Mouse (Mus musculus) fat pad, adult 2 months (tissue): ENCODE measurements around the gene Sema3a.

Source experiments
- DNase-seq: peaks from one replicate; pipeline ENCODE4 v3.0.0-alpha.2; 2011; ENCODE audit warnings: low read depth, low spot score; ENCODE audit errors: extremely low read depth

The Sema3a gene

GRCm38 (mm10) chr5:13125241-13125692, at the start of gene Sema3a:
Sema3a (plus strand) TSS chr5:13125414.
- no peak for DNase-seq

GRCm38 (mm10) chr5:13084777-13085439, 40.3 kb upstream of the Sema3a start:
- no peak for DNase-seq

- no peak for DNase-seq
These were observed 34.8 kb upstream of the Sema3a start for GRCm38 (mm10) chr5:13090431-13090830.

- DNase-seq: no peak
These were observed 15.7 kb upstream of the Sema3a start for GRCm38 (mm10) chr5:13109522-13109921.

- no peak for DNase-seq
These were observed 8.0 kb upstream of the Sema3a start for GRCm38 (mm10) chr5:13117236-13117635.

- DNase-seq: no peak
These were observed 543 bp downstream of the Sema3a start for GRCm38 (mm10) chr5:13125757-13126156.

- no peak for DNase-seq
These were observed 982 bp downstream of the Sema3a start for GRCm38 (mm10) chr5:13126196-13126595.

- DNase-seq: no peak
These were observed 1.9 kb downstream of the Sema3a start for GRCm38 (mm10) chr5:13127121-13127520.

- no peak for DNase-seq
These were observed 19.7 kb downstream of the Sema3a start for GRCm38 (mm10) chr5:13144733-13145457.

GRCm38 (mm10) chr5:13149909-13150308, 24.7 kb downstream of the Sema3a start:
- DNase-seq: no peak

GRCm38 (mm10) chr5:13151002-13151401, 25.8 kb downstream of the Sema3a start:
- DNase-seq: no peak

- DNase-seq: no peak
These were observed 32.8 kb downstream of the Sema3a start for GRCm38 (mm10) chr5:13157761-13158612.

- no peak for DNase-seq
These were observed 57.0 kb downstream of the Sema3a start for GRCm38 (mm10) chr5:13182186-13182585.

GRCm38 (mm10) chr5:13197886-13198285, 72.7 kb downstream of the Sema3a start:
- DNase-seq: no peak

- no peak for DNase-seq
These were observed 74.5 kb downstream of the Sema3a start for GRCm38 (mm10) chr5:13199709-13200108.

- DNase-seq: no peak
These were observed 130.1 kb downstream of the Sema3a start for GRCm38 (mm10) chr5:13255353-13255752.

GRCm38 (mm10) chr5:13256321-13256720, 131.1 kb downstream of the Sema3a start:
- DNase-seq: no peak

GRCm38 (mm10) chr5:13263087-13263486, 137.9 kb downstream of the Sema3a start:
- no peak for DNase-seq

- no peak for DNase-seq
These were observed 138.3 kb downstream of the Sema3a start for GRCm38 (mm10) chr5:13263539-13263938.

GRCm38 (mm10) chr5:13312667-13313066, 187.5 kb downstream of the Sema3a start:
- DNase-seq: no peak

GRCm38 (mm10) chr5:13313977-13314376, 188.8 kb downstream of the Sema3a start:
- no peak for DNase-seq
